ENCODE assay signal across 24 mouse cellular contexts in genomic region chr2:158518583-158518982, GRCm38 (mm10). TPM values are rescaled to one million over a fixed set of nuclear protein-coding genes. Genes with fewer than 3 reads are reported as not detected.
"Had no signal": no experiment of that assay in that cellular context is flagged by ENCODE, and none has a peak within 500 bp of the region (broad histone marks: within the 10 kb centered on the region; RNA-seq: fewer than 3 reads in every experiment).

No protein-coding gene starts in this region.

- DNase-seq: kidney, adult 8-10 months; kidney, postnatal 10 days; kidney, postnatal 36 days; layer of hippocampus, postnatal 36 days; liver, embryonic 13.5 days; thymus, adult 2 months; thymus, postnatal 14 days; thymus, postnatal 4 days had no signal

- ATAC-seq: midbrain, embryonic 13.5 days; midbrain, embryonic 16.5 days had no signal

- H3K9me3 ChIP-seq: kidney, embryonic 15.5 days; liver, embryonic 13.5 days had no signal

- H3K4me2 ChIP-seq: kidney, embryonic 15.5 days; liver, embryonic 13.5 days; midbrain, embryonic 13.5 days had no signal

- H3K9ac ChIP-seq: kidney, embryonic 15.5 days; liver, embryonic 13.5 days; midbrain, embryonic 13.5 days had no signal

- H3K27ac ChIP-seq: kidney, embryonic 15.5 days; left cerebral cortex, adult 2 months; liver, embryonic 13.5 days; macrophage; midbrain, embryonic 13.5 days had no signal

- H3K36me3 ChIP-seq: kidney, embryonic 15.5 days; liver, embryonic 13.5 days; midbrain, embryonic 13.5 days had no signal

- H3K27me3 ChIP-seq: kidney, embryonic 15.5 days; liver, embryonic 13.5 days; midbrain, embryonic 13.5 days had no signal

- H3K4me1 ChIP-seq: liver, embryonic 13.5 days; midbrain, embryonic 13.5 days had no signal

- H3K4me3 ChIP-seq: kidney, embryonic 15.5 days; left cerebral cortex, adult 2 months; liver, embryonic 13.5 days; midbrain, embryonic 13.5 days had no signal

RNA-seq across cellular contexts. Expression of gene Arhgap40, which starts 6.0 kb away (rescaled TPM):
- total RNA-seq: layer of hippocampus, postnatal 36 days; left cerebral cortex, postnatal 10 days; left cerebral cortex, postnatal 36 days; liver, adult 2 months; megakaryocyte, adult 5-6 weeks had no signal
- polyA plus RNA-seq: limb, embryonic 11.5 days; liver, adult 2 months; liver, embryonic 13.5 days; liver, embryonic 16.5 days; lung, embryonic 16.5 days; macrophage; neural tube, embryonic 11.5 days had no signal

RNA-seq across cellular contexts. Expression of gene Adig, which starts 16.2 kb away (rescaled TPM):
- total RNA-seq: layer of hippocampus, adult 8-10 months; layer of hippocampus, postnatal 10 days; layer of hippocampus, postnatal 36 days; left cerebral cortex, adult 2 months; left cerebral cortex, postnatal 10 days; left cerebral cortex, postnatal 36 days; liver, adult 2 months; megakaryocyte, adult 5-6 weeks had no signal
- polyA plus RNA-seq: kidney, embryonic 15.5 days; liver, adult 2 months; liver, embryonic 13.5 days; liver, embryonic 16.5 days; lung, embryonic 16.5 days; macrophage; midbrain, embryonic 13.5 days; midbrain, embryonic 16.5 days; neural tube, embryonic 11.5 days; neural tube, embryonic 14.5 days had no signal
